Mouse (Mus musculus): ENCODE data around the gene Gpr3. TPM values are rescaled to one million over a fixed set of nuclear protein-coding genes. Genes with fewer than 3 reads are reported as not detected.

Gpr3 gene
- polyA plus RNA-seq, 1 experiment from 2014 or later: 0.37 TPM

- Histone ChIP-seq H3K27me3 (ENCODE audit: control insufficient read depth, insufficient read depth, low read length) (peaks cover 40% of the 10 kb centered on the region), H3K27ac (ENCODE audit: low read depth, low read length) (no peak overlapping the region), H3K9me3 (replicated peaks; ENCODE audit: control insufficient read depth, low read length) (no peaks in the 10 kb centered on the region), H3K4me1 (ENCODE audit: control insufficient read depth, insufficient read depth, low read length) (peaks cover 10% of the 10 kb centered on the region), H3K36me3 (ENCODE audit: control insufficient read depth, insufficient read depth, low read length) (no peaks in the 10 kb centered on the region), H3K4me3 (ENCODE audit: low read depth, low read length) (no peak overlapping the region), H3K4me2 (no peak overlapping the region), H3K9ac (ENCODE audit: low read depth, low read length) (no peak overlapping the region)
- 89% methylated on average over 19 of the region's 19 CpGs for WGBS (ENCODE audit: insufficient replicate concordance)
- ATAC-seq (replicated peaks; ENCODE audit: insufficient number of reproducible peaks, low FRiP score, low TSS enrichment): no peak
Observed at GRCm38 (mm10) chr4:133210788-133211390, 1.4 kb downstream of the Gpr3 start.

GRCm38 (mm10) chr4:133210023-133210787 is 2.1 kb downstream of the Gpr3 start:
- peaks cover 10% of the 10 kb centered on the region for H3K4me1 ChIP-seq (ENCODE audit: control insufficient read depth, insufficient read depth, low read length)
- H3K9me3 ChIP-seq (replicated peaks; ENCODE audit: control insufficient read depth, low read length): no peaks in the 10 kb centered on the region
- H3K4me2 ChIP-seq: no peak overlapping the region
- H3K4me3 ChIP-seq (ENCODE audit: low read depth, low read length): no peak overlapping the region
- H3K9ac ChIP-seq (ENCODE audit: low read depth, low read length): no peak overlapping the region
- no peaks in the 10 kb centered on the region for H3K36me3 ChIP-seq (ENCODE audit: control insufficient read depth, insufficient read depth, low read length)
- H3K27me3 ChIP-seq (ENCODE audit: control insufficient read depth, insufficient read depth, low read length): peaks cover 40% of the 10 kb centered on the region
- ATAC-seq (replicated peaks; ENCODE audit: insufficient number of reproducible peaks, low FRiP score, low TSS enrichment): no peak
- WGBS (ENCODE audit: insufficient replicate concordance): 88% methylated on average over 24 of the region's 24 CpGs
- H3K27ac ChIP-seq (ENCODE audit: low read depth, low read length): no peak overlapping the region

- Histone ChIP-seq H3K36me3 (ENCODE audit: control insufficient read depth, insufficient read depth, low read length) (no peaks in the 10 kb centered on the region), H3K9me3 (replicated peaks; ENCODE audit: control insufficient read depth, low read length) (no peaks in the 10 kb centered on the region), H3K9ac (ENCODE audit: low read depth, low read length) (no peak overlapping the region), H3K4me1 (ENCODE audit: control insufficient read depth, insufficient read depth, low read length) (peaks cover 17% of the 10 kb centered on the region), H3K4me2 (no peak overlapping the region), H3K4me3 (ENCODE audit: low read depth, low read length) (no peak overlapping the region), H3K27me3 (ENCODE audit: control insufficient read depth, insufficient read depth, low read length) (peaks cover 40% of the 10 kb centered on the region), H3K27ac (ENCODE audit: low read depth, low read length) (no peak overlapping the region)
- WGBS (ENCODE audit: insufficient replicate concordance): 5% methylated on average over 11 of the region's 11 CpGs
- no peak for ATAC-seq (replicated peaks; ENCODE audit: insufficient number of reproducible peaks, low FRiP score, low TSS enrichment)
Observed at GRCm38 (mm10) chr4:133209366-133209765, 3.0 kb downstream of the Gpr3 start.

- peak overlapping the region; percentile 61 for H3K9ac ChIP-seq (ENCODE audit: low read depth, low read length)
- no peaks in the 10 kb centered on the region for H3K9me3 ChIP-seq (replicated peaks; ENCODE audit: control insufficient read depth, low read length)
- ATAC-seq (replicated peaks; ENCODE audit: insufficient number of reproducible peaks, low FRiP score, low TSS enrichment): no peak
- 30% methylated on average over 7 of the region's 7 CpGs for WGBS (ENCODE audit: insufficient replicate concordance)
- peaks cover 38% of the 10 kb centered on the region for H3K4me1 ChIP-seq (ENCODE audit: control insufficient read depth, insufficient read depth, low read length)
- H3K27ac ChIP-seq (ENCODE audit: low read depth, low read length): peak overlapping the region; percentile 75
- no peaks in the 10 kb centered on the region for H3K36me3 ChIP-seq (ENCODE audit: control insufficient read depth, insufficient read depth, low read length)
- H3K4me2 ChIP-seq: peak overlapping the region; percentile 37
- peaks cover 3% of the 10 kb centered on the region; the same call in 1 of the 2 replicates for H3K27me3 ChIP-seq (ENCODE audit: control insufficient read depth, insufficient read depth, low read length)
- no peak overlapping the region for H3K4me3 ChIP-seq (ENCODE audit: low read depth, low read length)
Observed at GRCm38 (mm10) chr4:133204379-133204778, 8.0 kb downstream of the Gpr3 start.

- Histone ChIP-seq H3K4me2 (no peak overlapping the region), H3K36me3 (ENCODE audit: control insufficient read depth, insufficient read depth, low read length) (no peaks in the 10 kb centered on the region), H3K4me3 (ENCODE audit: low read depth, low read length) (no peak overlapping the region), H3K4me1 (ENCODE audit: control insufficient read depth, insufficient read depth, low read length) (peaks cover 43% of the 10 kb centered on the region), H3K27me3 (ENCODE audit: control insufficient read depth, insufficient read depth, low read length) (no peaks in the 10 kb centered on the region), H3K9ac (ENCODE audit: low read depth, low read length) (no peak overlapping the region), H3K27ac (ENCODE audit: low read depth, low read length) (no peak overlapping the region), H3K9me3 (replicated peaks; ENCODE audit: control insufficient read depth, low read length) (no peaks in the 10 kb centered on the region)
- ATAC-seq (replicated peaks; ENCODE audit: insufficient number of reproducible peaks, low FRiP score, low TSS enrichment): no peak
- 66% methylated on average over 3 of the region's 3 CpGs for WGBS (ENCODE audit: insufficient replicate concordance)
Observed at GRCm38 (mm10) chr4:133203591-133203990, 8.7 kb downstream of the Gpr3 start.

- 95% methylated on average over 3 of the region's 3 CpGs for WGBS (ENCODE audit: insufficient replicate concordance)
- no peak for ATAC-seq (replicated peaks; ENCODE audit: insufficient number of reproducible peaks, low FRiP score, low TSS enrichment)
- no peaks in the 10 kb centered on the region for H3K27me3 ChIP-seq (ENCODE audit: control insufficient read depth, insufficient read depth, low read length)
- H3K4me3 ChIP-seq (ENCODE audit: low read depth, low read length): no peak overlapping the region
- no peaks in the 10 kb centered on the region for H3K9me3 ChIP-seq (replicated peaks; ENCODE audit: control insufficient read depth, low read length)
- H3K4me2 ChIP-seq: no peak overlapping the region
- peaks cover 57% of the 10 kb centered on the region for H3K4me1 ChIP-seq (ENCODE audit: control insufficient read depth, insufficient read depth, low read length)
- H3K36me3 ChIP-seq (ENCODE audit: control insufficient read depth, insufficient read depth, low read length): no peaks in the 10 kb centered on the region
- H3K27ac ChIP-seq (ENCODE audit: low read depth, low read length): no peak overlapping the region
- H3K9ac ChIP-seq (ENCODE audit: low read depth, low read length): no peak overlapping the region
Observed at GRCm38 (mm10) chr4:133202254-133202653, 10.1 kb downstream of the Gpr3 start.

- Histone ChIP-seq H3K9ac (ENCODE audit: low read depth, low read length) (peak overlapping the region; percentile 36; the same call in 1 of the 2 replicates), H3K4me3 (ENCODE audit: low read depth, low read length) (no peak overlapping the region), H3K27me3 (ENCODE audit: control insufficient read depth, insufficient read depth, low read length) (no peaks in the 10 kb centered on the region), H3K4me1 (ENCODE audit: control insufficient read depth, insufficient read depth, low read length) (peaks cover 67% of the 10 kb centered on the region), H3K9me3 (replicated peaks; ENCODE audit: control insufficient read depth, low read length) (no peaks in the 10 kb centered on the region), H3K36me3 (ENCODE audit: control insufficient read depth, insufficient read depth, low read length) (peaks cover 3% of the 10 kb centered on the region; the same call in 1 of the 2 replicates), H3K27ac (ENCODE audit: low read depth, low read length) (peak overlapping the region; percentile 66), H3K4me2 (no peak overlapping the region)
- 68% methylated on average over 8 of the region's 8 CpGs for whole genome bisulfite sequencing (ENCODE audit: insufficient replicate concordance)
- no peak; the same call in 1 of the 2 replicates for ATAC-seq (replicated peaks; ENCODE audit: insufficient number of reproducible peaks, low FRiP score, low TSS enrichment)
Observed at GRCm38 (mm10) chr4:133201006-133201771, 11.1 kb downstream of the Gpr3 start.

GRCm38 (mm10) chr4:133200343-133200742 is 12.0 kb downstream of the Gpr3 start:
- 33% methylated on average over 21 of the region's 21 CpGs for WGBS (ENCODE audit: insufficient replicate concordance)
- ATAC-seq (replicated peaks; ENCODE audit: insufficient number of reproducible peaks, low FRiP score, low TSS enrichment): no peak
- H3K9me3 ChIP-seq (replicated peaks; ENCODE audit: control insufficient read depth, low read length): no peaks in the 10 kb centered on the region
- peak overlapping the region; percentile 66 for H3K27ac ChIP-seq (ENCODE audit: low read depth, low read length)
- H3K4me1 ChIP-seq (ENCODE audit: control insufficient read depth, insufficient read depth, low read length): peaks cover 68% of the 10 kb centered on the region
- no peak overlapping the region for H3K4me3 ChIP-seq (ENCODE audit: low read depth, low read length)
- H3K36me3 ChIP-seq (ENCODE audit: control insufficient read depth, insufficient read depth, low read length): peaks cover 4% of the 10 kb centered on the region; the same call in 1 of the 2 replicates
- peak overlapping the region; percentile 61; the same call in 1 of the 2 replicates for H3K9ac ChIP-seq (ENCODE audit: low read depth, low read length)
- H3K4me2 ChIP-seq: peak overlapping the region; percentile 31
- H3K27me3 ChIP-seq (ENCODE audit: control insufficient read depth, insufficient read depth, low read length): no peaks in the 10 kb centered on the region
